Mouse (Mus musculus): ENCODE results near the gene Siah3.

Gene Siah3

GRCm38 (mm10) chr14:75468941-75469340 is 13.2 kb downstream of the Siah3 start:
- DNase-seq = no peak

- no peak for DNase-seq
Measured at GRCm38 (mm10) chr14:75473061-75473930, 17.5 kb downstream of the Siah3 start.

GRCm38 (mm10) chr14:75475887-75476286 is 20.1 kb downstream of the Siah3 start:
- no peak for DNase-seq

GRCm38 (mm10) chr14:75482231-75483175 is 26.7 kb downstream of the Siah3 start:
- DNase-seq = no peak

- no peak for DNase-seq
Measured at GRCm38 (mm10) chr14:75483176-75483546, 27.4 kb downstream of the Siah3 start.

GRCm38 (mm10) chr14:75487932-75488331 is 32.1 kb downstream of the Siah3 start:
- no peak for DNase-seq

GRCm38 (mm10) chr14:75493555-75494194 is 37.9 kb downstream of the Siah3 start:
- no peak for DNase-seq

GRCm38 (mm10) chr14:75494926-75495325 is 39.1 kb downstream of the Siah3 start:
- DNase-seq = no peak

GRCm38 (mm10) chr14:75501501-75501990 is 45.8 kb downstream of the Siah3 start:
- DNase-seq = no peak

- DNase-seq = peak; percentile 35
Measured at GRCm38 (mm10) chr14:75502446-75502845, 46.7 kb downstream of the Siah3 start.

- no peak for DNase-seq
Measured at GRCm38 (mm10) chr14:75504255-75504654, 48.5 kb downstream of the Siah3 start.

- DNase-seq = no peak
Measured at GRCm38 (mm10) chr14:75505126-75505840, 49.5 kb downstream of the Siah3 start.

GRCm38 (mm10) chr14:75506246-75506645 is 50.5 kb downstream of the Siah3 start:
- DNase-seq = no peak

GRCm38 (mm10) chr14:75510125-75510524 is 54.3 kb downstream of the Siah3 start:
- DNase-seq = no peak

GRCm38 (mm10) chr14:75512946-75513345 is 57.2 kb downstream of the Siah3 start:
- peak; percentile 74 for DNase-seq

GRCm38 (mm10) chr14:75516161-75516560 is 60.4 kb downstream of the Siah3 start:
- no peak for DNase-seq

GRCm38 (mm10) chr14:75516917-75517595 is 61.3 kb downstream of the Siah3 start:
- no peak for DNase-seq

- no peak for DNase-seq
Measured at GRCm38 (mm10) chr14:75518196-75518887, 62.6 kb downstream of the Siah3 start.

GRCm38 (mm10) chr14:75518899-75519298 is 63.1 kb downstream of the Siah3 start:
- DNase-seq = no peak

GRCm38 (mm10) chr14:75519668-75520067 is 63.9 kb downstream of the Siah3 start:
- no peak for DNase-seq

- DNase-seq = no peak
Measured at GRCm38 (mm10) chr14:75524648-75525047, 68.9 kb downstream of the Siah3 start.

All from kidney, postnatal 14 days (tissue).